8 mouse cellular contexts compared by ENCODE assay signal in the genomic region with DNA sequence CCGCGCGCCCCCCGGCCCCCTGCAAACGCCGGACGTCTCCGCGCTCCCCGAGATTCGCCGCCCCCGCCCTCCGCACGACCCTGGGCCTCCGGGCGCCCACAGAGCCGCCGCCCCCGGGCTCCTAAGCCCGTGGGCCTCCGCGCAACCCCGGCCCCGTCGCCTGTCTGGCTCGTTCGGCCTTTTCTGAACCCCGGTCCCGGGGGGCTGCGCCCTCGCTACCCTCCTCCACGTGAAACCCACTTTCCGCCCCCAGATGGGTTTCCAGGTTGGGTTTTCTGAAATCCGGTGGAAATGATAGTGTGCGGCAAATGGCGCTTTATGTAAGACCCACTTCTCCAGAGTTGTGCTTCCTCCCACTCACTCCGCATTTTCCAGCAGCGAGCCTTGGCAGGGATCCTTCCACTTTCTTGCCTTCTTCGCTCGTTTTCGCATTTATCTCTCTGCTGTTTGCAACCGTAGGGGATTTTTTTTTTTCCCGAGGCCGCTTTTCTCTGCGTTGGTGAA. TPM values are rescaled to one million over a fixed set of nuclear protein-coding genes. Genes with fewer than 3 reads are reported as not detected.
DNase-seq lines count a peak whose midpoint lies in the region; ATAC-seq and TF ChIP-seq lines count a peak whose summit lies in the region.

No protein-coding gene starts in this region.

- H3K36me3 ChIP-seq in embryonic facial prominence, embryonic 13.5 days: no peaks in the 10 kb centered on the region
- H3K36me3 ChIP-seq in heart, adult 2 months (ENCODE audit: control insufficient read depth, insufficient read depth, low read length): peaks cover 16% of the 10 kb centered on the region
- no peaks in the 10 kb centered on the region for H3K36me3 ChIP-seq in limb, embryonic 12.5 days
- H3K36me3 ChIP-seq in midbrain, embryonic 13.5 days: no peaks in the 10 kb centered on the region

- no peak for TF ChIP-seq POLR2A in heart, adult 2 months (IDR thresholded peaks at IDR 0.05; ENCODE audit: insufficient read depth, low read depth, low read length)

- intact Hi-C loops in heart, adult 2 months (cut with DNase I): loop anchor here (1.0 to 10.0 kb wide), 4 partner anchors 52 to 785 kb away; partner anchors contain the start of genes C1d, Fbxo48 and Pno1

- no peak for TF ChIP-seq EP300 in heart, adult 2 months (IDR thresholded peaks at IDR 0.05; ENCODE audit: insufficient read depth, low read depth, low read length)

- no peaks in the 10 kb centered on the region for H3K9me3 ChIP-seq in embryonic facial prominence, embryonic 13.5 days
- no peaks in the 10 kb centered on the region for H3K9me3 ChIP-seq in limb, embryonic 12.5 days
- H3K9me3 ChIP-seq in midbrain, embryonic 13.5 days: no peaks in the 10 kb centered on the region

- H3K79me2 ChIP-seq in heart, adult 2 months (replicated peaks; ENCODE audit: control insufficient read depth, insufficient read depth, low read length): peaks cover 8% of the 10 kb centered on the region

- peak overlapping the region; percentile 99 for H3K9ac ChIP-seq in embryonic facial prominence, embryonic 13.5 days
- H3K9ac ChIP-seq in heart, adult 2 months (ENCODE audit: low read depth, low read length): peak overlapping the region; percentile 99
- H3K9ac ChIP-seq in limb, embryonic 12.5 days (replicated peaks): peak overlapping the region; percentile 98
- H3K9ac ChIP-seq in midbrain, embryonic 13.5 days (replicated peaks): peak overlapping the region; percentile 99

- DNase-seq in 3134 (ENCODE audit: extremely low read depth, insufficient read length, low spot score): peak; percentile 51
- DNase-seq in adrenal gland, adult 8-10 months: peak; percentile 30
- peak; percentile 62 to 72 for DNase-seq in heart, adult 2 months
- DNase-seq in kidney, adult 8-10 months: peak; percentile 22 to 42
- DNase-seq in spleen, postnatal 10 days (ENCODE audit: low spot score in 2 of 2): peak; percentile 56 to 68

- peak overlapping the region; percentile 98 for H3K27ac ChIP-seq in embryonic facial prominence, embryonic 13.5 days
- H3K27ac ChIP-seq in heart, adult 2 months: peak overlapping the region; percentile 89
- H3K27ac ChIP-seq in limb, embryonic 12.5 days: peak overlapping the region; percentile 97
- peak overlapping the region; percentile 95 for H3K27ac ChIP-seq in midbrain, embryonic 13.5 days

- H3K4me3 ChIP-seq in embryonic facial prominence, embryonic 13.5 days: peak overlapping the region; percentile 98
- H3K4me3 ChIP-seq in heart, adult 2 months: peak overlapping the region; percentile 94
- peak overlapping the region; percentile 96 for H3K4me3 ChIP-seq in limb, embryonic 12.5 days (replicated peaks)
- H3K4me3 ChIP-seq in midbrain, embryonic 13.5 days (replicated peaks): peak overlapping the region; percentile 99

- no peaks in the 10 kb centered on the region for H3K27me3 ChIP-seq in embryonic facial prominence, embryonic 13.5 days
- H3K27me3 ChIP-seq in heart, adult 2 months (ENCODE audit: control insufficient read depth, insufficient read depth, low read length): no peaks in the 10 kb centered on the region
- no peaks in the 10 kb centered on the region for H3K27me3 ChIP-seq in limb, embryonic 12.5 days
- no peaks in the 10 kb centered on the region for H3K27me3 ChIP-seq in midbrain, embryonic 13.5 days

- ATAC-seq in embryonic facial prominence, embryonic 13.5 days (ENCODE audit: insufficient number of reproducible peaks, insufficient read depth, low FRiP score, low TSS enrichment, low read depth): no peak; the same call in 1 of the 2 replicates
- peak; percentile 11; the same call in 1 of the 2 replicates for ATAC-seq in limb, embryonic 12.5 days (ENCODE audit: insufficient number of reproducible peaks, insufficient read depth, low FRiP score, low TSS enrichment, low read depth)
- ATAC-seq in midbrain, embryonic 13.5 days: no peak; the same call in 1 of the 2 replicates

- peaks cover 31% of the 10 kb centered on the region for H3K4me1 ChIP-seq in embryonic facial prominence, embryonic 13.5 days
- H3K4me1 ChIP-seq in heart, adult 2 months (ENCODE audit: control insufficient read depth, insufficient read depth, low read length): peaks cover 13% of the 10 kb centered on the region
- H3K4me1 ChIP-seq in limb, embryonic 12.5 days (replicated peaks): peaks cover 25% of the 10 kb centered on the region
- peaks cover 42% of the 10 kb centered on the region for H3K4me1 ChIP-seq in midbrain, embryonic 13.5 days (replicated peaks)

- under 1% methylated on average over 35 of the region's 46 CpGs for WGBS in embryonic facial prominence, embryonic 13.5 days
- under 1% methylated on average over 45 of the region's 46 CpGs for WGBS in heart, adult 2 months
- 2% methylated on average over 45 of the region's 46 CpGs for WGBS in limb, embryonic 12.5 days
- WGBS in midbrain, embryonic 13.5 days: under 1% methylated on average over 44 of the region's 46 CpGs

- TF ChIP-seq CTCF in heart, adult 2 months (IDR thresholded peaks at IDR 0.05): no peak

- peak overlapping the region; percentile 80 for H3K4me2 ChIP-seq in embryonic facial prominence, embryonic 13.5 days
- peak overlapping the region; percentile 73 for H3K4me2 ChIP-seq in limb, embryonic 12.5 days
- peak overlapping the region; percentile 75 for H3K4me2 ChIP-seq in midbrain, embryonic 13.5 days (replicated peaks)

RNA-seq across cellular contexts. Expression of gene Ppp3r1, which starts 0.7 kb away (rescaled TPM):
- 100 to 1,000 TPM in 1 of 4 experiments, 10 to 100 TPM in 3; 83.1 to 104 (median 96.8) TPM for total RNA-seq in adrenal gland, adult 8-10 months (2022)
- polyA plus RNA-seq in embryonic facial prominence, embryonic 13.5 days (2015; fragmentation: Nextera tagmentation; extraction: Ambion mirVana): 87.8 and 89.1 TPM in 2 replicates
- total RNA-seq in heart, adult 2 months (2021): 10 to 100 TPM; 58.2 to 68.3 TPM
- polyA plus RNA-seq in heart, adult 2 months (2012; rRNA removed): 24.4 and 39.3 TPM in 2 replicates
- polyA plus RNA-seq in limb, embryonic 12.5 days (2016; fragmentation: Nextera tagmentation; extraction: Ambion mirVana): 86.9 and 88.6 TPM in 2 replicates
- 149 and 162 TPM in 2 replicates for polyA plus RNA-seq in midbrain, embryonic 13.5 days (2015; fragmentation: Nextera tagmentation; extraction: Ambion mirVana)

RNA-seq across cellular contexts. Expression of gene Wdr92, which starts 22.1 kb away (rescaled TPM):
- total RNA-seq in adrenal gland, adult 8-10 months (2022): 10 to 100 TPM; 17.0 to 21.0 (median 17.6) TPM
- polyA plus RNA-seq in embryonic facial prominence, embryonic 13.5 days (2015; fragmentation: Nextera tagmentation; extraction: Ambion mirVana): 26.5 and 31.6 TPM in 2 replicates
- total RNA-seq in heart, adult 2 months (2021): 10 to 100 TPM; 11.0 to 11.4 TPM
- 7.8 and 10.3 TPM in 2 replicates for polyA plus RNA-seq in heart, adult 2 months (2012; rRNA removed)
- polyA plus RNA-seq in limb, embryonic 12.5 days (2016; fragmentation: Nextera tagmentation; extraction: Ambion mirVana): 28.3 and 30.6 TPM in 2 replicates
- 22.5 and 23.0 TPM in 2 replicates for polyA plus RNA-seq in midbrain, embryonic 13.5 days (2015; fragmentation: Nextera tagmentation; extraction: Ambion mirVana)

RNA-seq across cellular contexts. Expression of gene Pno1, which starts 51.6 kb away (rescaled TPM):
- 10 to 100 TPM; 41.8 to 58.2 (median 53.6) TPM for total RNA-seq in adrenal gland, adult 8-10 months (2022)
- 74.2 and 74.8 TPM in 2 replicates for polyA plus RNA-seq in embryonic facial prominence, embryonic 13.5 days (2015; fragmentation: Nextera tagmentation; extraction: Ambion mirVana)
- total RNA-seq in heart, adult 2 months (2021): 10 to 100 TPM; 30.2 to 35.7 TPM
- polyA plus RNA-seq in heart, adult 2 months (2012; rRNA removed): 6.0 and 9.2 TPM in 2 replicates
- 87.0 and 88.6 TPM in 2 replicates for polyA plus RNA-seq in limb, embryonic 12.5 days (2016; fragmentation: Nextera tagmentation; extraction: Ambion mirVana)
- polyA plus RNA-seq in midbrain, embryonic 13.5 days (2015; fragmentation: Nextera tagmentation; extraction: Ambion mirVana): 48.5 and 50.6 TPM in 2 replicates
